Mouse (Mus musculus) liver, postnatal 0 days (tissue): ENCODE measurements around the gene Trim47. TPM values are rescaled to one million over a fixed set of nuclear protein-coding genes. Genes with fewer than 3 reads are reported as not detected.
A peak's percentile ranks its signal among the peaks of the same experiment; 100 is the strongest.

ENCODE experiments used
- ATAC-seq: fragments of 200-750 bp; cut with Nextera tagmentation; 2 replicates; pipeline ENCODE4 v1.8.0; 2017; ENCODE audit warnings: mild to moderate bottlenecking, moderate library complexity
- DNase-seq: peaks from one replicate; pipeline ENCODE4 v3.0.0-alpha.2; 2016
- H3K27ac ChIP-seq: fragments of 300-500 bp; sonication (generic); 2 replicates; pipeline ENCODE4 v1.5.1; 2014; ENCODE audit warnings: antibody characterized with exemption, moderate library complexity, mild to moderate bottlenecking, low read depth
- H3K27me3 ChIP-seq: fragments of 300-500 bp; sonication (generic); 2 replicates; pipeline ENCODE4 v1.6.1; 2014; ENCODE audit warnings: low read length, control low read depth, mixed read lengths; ENCODE audit not compliant: insufficient read depth
- H3K36me3 ChIP-seq: fragments of 300-500 bp; sonication (generic); replicated peaks from 2 replicates; pipeline ENCODE4 v1.6.1; 2014; ENCODE audit warnings: mild to moderate bottlenecking, control low read depth, low read length, moderate library complexity, mixed read lengths; ENCODE audit not compliant: insufficient read depth
- H3K4me1 ChIP-seq: fragments of 300-500 bp; sonication (generic); 2 replicates; pipeline ENCODE4 v1.6.1; 2014; ENCODE audit warnings: antibody characterized with exemption, mild to moderate bottlenecking, control low read depth; ENCODE audit not compliant: insufficient read depth
- H3K4me2 ChIP-seq: fragments of 300-500 bp; sonication (generic); 2 replicates; pipeline ENCODE4 v1.6.1; 2014; ENCODE audit warnings: low read depth, mild to moderate bottlenecking, low read length, moderate library complexity, mixed read lengths
- H3K4me3 ChIP-seq: fragments of 300-500 bp; sonication (generic); 2 replicates; pipeline ENCODE4 v1.5.1; 2014; ENCODE audit warnings: low read depth, low read length
- H3K9ac ChIP-seq: fragments of 300-500 bp; sonication (generic); replicated peaks from 2 replicates; pipeline ENCODE4 v1.6.1; 2014; ENCODE audit warnings: mild to moderate bottlenecking, moderate library complexity
- H3K9me3 ChIP-seq: fragments of 300-500 bp; sonication (generic); 2 replicates; pipeline ENCODE4 v1.6.1; 2016; ENCODE audit warnings: mild to moderate bottlenecking, control low read depth, low read length, mixed read lengths
- CTCF ChIP-seq: sonication (generic); IDR thresholded peaks from 2 replicates; pipeline ENCODE4 v1.5.1; 2016; ENCODE audit warnings: antibody characterized with exemption, low read depth
- EP300 ChIP-seq: IDR thresholded peaks from 2 replicates; pipeline ENCODE4 v1.6.1; 2016; ENCODE audit warnings: antibody characterized with exemption, low read depth, mild to moderate bottlenecking
- WGBS: fragments of 180-500 bp; shearing (Covaris S2); extraction: QIAGEN DNeasy Blood & Tissue Kit; methylation state at CpG from one replicate; pipeline ENCODE4 v1.1.7; 2014; ENCODE audit not compliant: insufficient replicate concordance; 5-methylcytosine and 5-hydroxymethylcytosine counted together
- polyA plus RNA-seq: library from polyadenylated mRNA; unstranded; fragments of >200 nt; fragmentation: Nextera tagmentation; extraction: Ambion mirVana; gene quantifications from 2 replicates; pipeline ENCODE4 v1.2.1, GENCODE M21; 2015

Gene Trim47
- polyA plus RNA-seq, 1 experiment from 2014 or later, result 5.7 TPM

GRCm38 (mm10) chr11:116106963-116107776, 19.8 kb downstream of the Trim47 start:
- ATAC-seq (no peak), DNase-seq (peak; percentile 32)
- no peak for TF ChIP-seq EP300
- peak; percentile 40 for TF ChIP-seq CTCF
- H3K27me3 ChIP-seq, result peaks cover 31% of the 10 kb centered on the region
- H3K4me3 ChIP-seq, result no peak overlapping the region
- peaks cover 50% of the 10 kb centered on the region for H3K4me1 ChIP-seq
- H3K9ac ChIP-seq, result no peak overlapping the region
- H3K36me3 ChIP-seq, result 0 out of 2 replicates have a peak, but pooled peaks cover 2% of the 10 kb centered on the region
- WGBS, result 46% methylated on average over 13 of the region's 14 CpGs
- H3K27ac ChIP-seq, result no peak overlapping the region
- peak overlapping the region; percentile 29; the same call in 1 of the 2 replicates for H3K4me2 ChIP-seq
- no peaks in the 10 kb centered on the region for H3K9me3 ChIP-seq

GRCm38 (mm10) chr11:116106154-116106962, 20.7 kb downstream of the Trim47 start:
- H3K27me3 ChIP-seq, result peaks cover 31% of the 10 kb centered on the region
- ATAC-seq (no peak), DNase-seq (no peak)
- H3K9me3 ChIP-seq, result no peaks in the 10 kb centered on the region
- TF ChIP-seq CTCF, result no peak
- no peak for TF ChIP-seq EP300
- no peak overlapping the region for H3K4me3 ChIP-seq
- H3K4me2 ChIP-seq, result peak overlapping the region; percentile 30; the same call in 1 of the 2 replicates
- no peak overlapping the region for H3K27ac ChIP-seq
- H3K9ac ChIP-seq, result no peak overlapping the region
- peaks cover 54% of the 10 kb centered on the region for H3K4me1 ChIP-seq
- 0 out of 2 replicates have a peak, but pooled peaks cover 2% of the 10 kb centered on the region for H3K36me3 ChIP-seq
- WGBS, result 39% methylated on average over 32 of the region's 32 CpGs

- peaks cover 65% of the 10 kb centered on the region for H3K4me1 ChIP-seq
- peaks cover 26% of the 10 kb centered on the region for H3K27me3 ChIP-seq
- no peak overlapping the region for H3K9ac ChIP-seq
- TF ChIP-seq CTCF, result no peak
- TF ChIP-seq EP300, result no peak
- no peak overlapping the region for H3K4me3 ChIP-seq
- no peaks in the 10 kb centered on the region for H3K9me3 ChIP-seq
- no peak overlapping the region for H3K27ac ChIP-seq
- H3K4me2 ChIP-seq, result no peak overlapping the region
- DNase-seq, result no peak
- 0 out of 2 replicates have a peak, but pooled peaks cover 2% of the 10 kb centered on the region for H3K36me3 ChIP-seq
- ATAC-seq, result no peak
- WGBS, result 79% methylated on average over 2 of the region's 2 CpGs
These were observed 21.9 kb downstream of the Trim47 start for GRCm38 (mm10) chr11:116105065-116105464.

- DNase-seq (peak; percentile 41), ATAC-seq (peak; percentile 46)
- WGBS, result 29% methylated on average over 14 of the region's 14 CpGs
- H3K4me1 ChIP-seq, result peaks cover 67% of the 10 kb centered on the region
- no peak overlapping the region for H3K9ac ChIP-seq
- peak overlapping the region; percentile 45; the same call in 1 of the 2 replicates for H3K27ac ChIP-seq
- TF ChIP-seq CTCF (no peak), EP300 (no peak)
- no peak overlapping the region for H3K4me2 ChIP-seq
- H3K4me3 ChIP-seq, result no peak overlapping the region
- H3K36me3 ChIP-seq, result 0 out of 2 replicates have a peak, but pooled peaks cover 2% of the 10 kb centered on the region
- peaks cover 17% of the 10 kb centered on the region for H3K27me3 ChIP-seq
- no peaks in the 10 kb centered on the region for H3K9me3 ChIP-seq
These were observed 22.9 kb downstream of the Trim47 start for GRCm38 (mm10) chr11:116104006-116104646.

GRCm38 (mm10) chr11:116103572-116103971, 23.4 kb downstream of the Trim47 start:
- Histone ChIP-seq H3K36me3 (0 out of 2 replicates have a peak, but pooled peaks cover 2% of the 10 kb centered on the region), H3K9me3 (no peaks in the 10 kb centered on the region), H3K4me3 (no peak overlapping the region), H3K4me2 (no peak overlapping the region), H3K27me3 (peaks cover 11% of the 10 kb centered on the region), H3K27ac (peak overlapping the region; percentile 45; the same call in 1 of the 2 replicates), H3K4me1 (peaks cover 65% of the 10 kb centered on the region), H3K9ac (no peak overlapping the region)
- DNase-seq (peak; percentile 14), ATAC-seq (no peak)
- no peak for TF ChIP-seq EP300
- TF ChIP-seq CTCF, result no peak
- 57% methylated on average over 11 of the region's 12 CpGs for WGBS
